Mouse (Mus musculus) urinary bladder, postnatal 36 days (tissue): Measurements from ENCODE around the gene Tnip1.

Experiments used
- DNase-seq, 2 experiments: peaks; one replicate each; pipeline ENCODE4 v3.0.0; 2022; ENCODE audit warnings: low spot score in 2 of 2, mixed read lengths in 1 of 2

Tnip1 gene

GRCm38 (mm10) chr11:54879434-54879833, 83.3 kb downstream of the Tnip1 start:
- DNase-seq, result peak; percentile 35 to 46

GRCm38 (mm10) chr11:54878893-54879292, 83.8 kb downstream of the Tnip1 start:
- DNase-seq, result no peak

GRCm38 (mm10) chr11:54876031-54876430, 86.7 kb downstream of the Tnip1 start:
- no peak for DNase-seq

- peak in 1 of 2 experiments; percentile 41 for DNase-seq
Measured at GRCm38 (mm10) chr11:54871831-54872537, 90.7 kb downstream of the Tnip1 start.

GRCm38 (mm10) chr11:54869318-54869717, 93.4 kb downstream of the Tnip1 start:
- no peak for DNase-seq

GRCm38 (mm10) chr11:54868445-54868844, 94.3 kb downstream of the Tnip1 start:
- no peak for DNase-seq

- DNase-seq, result no peak
Measured at GRCm38 (mm10) chr11:54867903-54868434, 94.7 kb downstream of the Tnip1 start.

GRCm38 (mm10) chr11:54867049-54867385, 95.7 kb downstream of the Tnip1 start:
- peak in 1 of 2 experiments; percentile 33 for DNase-seq

- peak; percentile 92 to 93 for DNase-seq
Measured at GRCm38 (mm10) chr11:54866119-54867048, 96.3 kb downstream of the Tnip1 start, which contains the start of gene Hint1. Hint1 (plus strand) TSS chr11:54866383.

GRCm38 (mm10) chr11:54865330-54866085, 97.2 kb downstream of the Tnip1 start:
- DNase-seq, result no peak

- DNase-seq, result peak; percentile 34 to 37
Measured at GRCm38 (mm10) chr11:54862621-54863520, 99.8 kb downstream of the Tnip1 start.

GRCm38 (mm10) chr11:54861471-54862420, 101.0 kb downstream of the Tnip1 start:
- DNase-seq, result no peak
